Mouse (Mus musculus) liver, embryonic 11.5 days (tissue): Measurements from ENCODE around the gene Gm21900. TPM values are rescaled to one million over a fixed set of nuclear protein-coding genes. Genes with fewer than 3 reads are reported as not detected.
"Not testable (repeated sequence)": the region's sequence is repeated elsewhere in the genome, so short reads cannot be mapped to it uniquely, and the experiment has no call there.

Source experiments
- ATAC-seq: fragments of 200-750 bp; cut with Nextera tagmentation; replicated peaks from 2 replicates; pipeline ENCODE4 v1.8.0; 2017; ENCODE audit warnings: moderate number of reproducible peaks, mild to moderate bottlenecking, moderate TSS enrichment, moderate library complexity; ENCODE audit not compliant: low FRiP score
- DNase-seq: peaks from one replicate; pipeline ENCODE4 v3.0.0-alpha.2; 2017; ENCODE audit warnings: low spot score
- H3K27ac ChIP-seq: fragments of 300-500 bp; sonication (generic); 2 replicates; pipeline ENCODE4 v1.5.1; 2014; ENCODE audit warnings: mild to moderate bottlenecking, low read depth, low read length, control low read depth
- H3K27me3 ChIP-seq: fragments of 300-500 bp; sonication (generic); replicated peaks from 2 replicates; pipeline ENCODE4 v1.6.1; 2014; ENCODE audit warnings: low read length, mixed read lengths; ENCODE audit not compliant: control insufficient read depth, insufficient read depth
- H3K36me3 ChIP-seq: fragments of 300-500 bp; sonication (generic); 2 replicates; pipeline ENCODE4 v1.6.1; 2014; ENCODE audit warnings: mild to moderate bottlenecking, low read length, moderate library complexity, mixed read lengths; ENCODE audit not compliant: control insufficient read depth, insufficient read depth
- H3K4me1 ChIP-seq: fragments of 300-500 bp; sonication (generic); replicated peaks from 2 replicates; pipeline ENCODE4 v1.6.1; 2014; ENCODE audit warnings: low read length, mixed read lengths; ENCODE audit not compliant: control insufficient read depth, insufficient read depth
- H3K4me2 ChIP-seq: fragments of 300-500 bp; sonication (generic); 2 replicates; pipeline ENCODE4 v1.6.1; 2014; ENCODE audit warnings: mild to moderate bottlenecking, control low read depth, moderate library complexity
- H3K4me3 ChIP-seq: fragments of 300-500 bp; sonication (generic); 2 replicates; pipeline ENCODE4 v1.5.1; 2014; ENCODE audit warnings: low read depth, low read length, control low read depth
- H3K9ac ChIP-seq: fragments of 300-500 bp; sonication (generic); 2 replicates; pipeline ENCODE4 v1.6.1; 2014; ENCODE audit warnings: low read depth, low read length, control low read depth
- H3K9me3 ChIP-seq: fragments of 300-500 bp; sonication (generic); 2 replicates; pipeline ENCODE4 v1.6.1; 2016; ENCODE audit warnings: low read length, inconsistent platforms, mixed read lengths; ENCODE audit not compliant: control insufficient read depth
- WGBS: fragments of 180-500 bp; shearing (Covaris S2); extraction: QIAGEN DNeasy Blood & Tissue Kit; methylation state at CpG from one replicate; pipeline ENCODE4 v1.1.7; 2014; 5-methylcytosine and 5-hydroxymethylcytosine counted together
- polyA plus RNA-seq: library from polyadenylated mRNA; unstranded; fragments of >200 nt; fragmentation: Nextera tagmentation; extraction: Ambion mirVana; gene quantifications from 2 replicates; pipeline ENCODE4 v1.2.1, GENCODE M21; 2014

The Gm21900 gene
- polyA plus RNA-seq = not detected in 2 replicates

DNA sequence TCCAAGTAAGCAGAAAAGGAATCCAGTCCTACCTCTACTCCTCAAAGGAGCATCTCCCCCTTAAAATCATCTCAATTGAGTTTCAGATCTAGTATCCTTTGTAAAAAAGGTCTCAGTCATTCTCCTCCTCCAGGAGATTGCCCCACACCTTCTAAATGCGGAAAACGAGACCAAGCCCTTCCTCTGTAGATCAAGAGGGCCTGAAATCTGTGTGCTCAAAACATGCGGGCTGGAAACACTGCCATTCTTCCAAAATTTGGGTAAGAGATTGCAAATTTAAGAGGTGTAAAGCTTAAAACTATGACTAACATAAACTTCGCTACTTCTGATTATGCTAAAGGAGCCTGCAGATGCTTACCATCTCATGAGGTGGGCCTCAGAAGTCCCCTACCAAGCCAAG is at the start of gene Gm21900:
Gm21900 (plus strand) TSS at position 301 of the 400 bp plus-strand sequence.
- H3K4me2 ChIP-seq, ATAC-seq, H3K9ac ChIP-seq, H3K27me3 ChIP-seq, H3K36me3 ChIP-seq, H3K27ac ChIP-seq, H3K4me3 ChIP-seq, H3K4me1 ChIP-seq, DNase-seq, H3K9me3 ChIP-seq: not testable (repeated sequence)
- 78% methylated on average over 2 of the region's 4 CpGs for WGBS

DNA sequence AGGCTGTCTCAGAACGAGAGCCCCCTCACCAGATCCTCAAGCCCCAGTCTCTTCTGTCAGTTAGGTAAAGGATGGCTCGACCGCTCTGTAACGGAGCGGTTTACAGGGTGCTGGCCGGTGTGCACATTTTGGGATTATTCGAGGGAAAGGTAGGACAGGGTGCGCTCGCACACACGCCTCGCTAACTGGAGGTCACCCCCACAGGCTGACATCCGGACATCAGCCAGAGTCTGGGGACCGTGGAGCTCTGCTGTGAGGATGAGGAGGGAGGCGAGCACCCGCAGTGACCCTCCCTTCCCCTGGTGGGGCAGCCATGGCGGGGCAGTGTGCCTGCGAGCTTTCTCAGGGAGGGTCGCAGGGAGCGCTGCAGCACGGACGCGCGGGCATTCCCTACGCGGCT is 27.4 kb downstream of the Gm21900 start:
- DNase-seq, H3K9ac ChIP-seq, H3K4me2 ChIP-seq, H3K27me3 ChIP-seq, H3K36me3 ChIP-seq, H3K4me1 ChIP-seq, H3K9me3 ChIP-seq, H3K4me3 ChIP-seq, ATAC-seq, H3K27ac ChIP-seq: not testable (repeated sequence)
- WGBS = 69% methylated on average over 5 of the region's 25 CpGs

Other genes starting within 250 kb of the Gm21900 start
- gene Gm28510, start 203.6 kb upstream of the Gm21900 start, polyA plus RNA-seq = not detected in 2 replicates
- gene Gm20737, start 80.3 kb upstream of the Gm21900 start, polyA plus RNA-seq = not detected in 2 replicates
- not detected in 2 replicates for gene Gm21775, start 62.9 kb upstream of the Gm21900 start, polyA plus RNA-seq
- not detected in 2 replicates for gene Gm20777, start 136.1 kb downstream of the Gm21900 start, polyA plus RNA-seq